Mouse (Mus musculus) mesoderm, embryonic 11.5 days (tissue): ENCODE measurements around the gene Olfr1446.

Experiments
- DNase-seq: peaks from one replicate; pipeline ENCODE4 v3.0.0-alpha.2; 2012; ENCODE audit warnings: low read depth, low spot score

Gene Olfr1446

DNA sequence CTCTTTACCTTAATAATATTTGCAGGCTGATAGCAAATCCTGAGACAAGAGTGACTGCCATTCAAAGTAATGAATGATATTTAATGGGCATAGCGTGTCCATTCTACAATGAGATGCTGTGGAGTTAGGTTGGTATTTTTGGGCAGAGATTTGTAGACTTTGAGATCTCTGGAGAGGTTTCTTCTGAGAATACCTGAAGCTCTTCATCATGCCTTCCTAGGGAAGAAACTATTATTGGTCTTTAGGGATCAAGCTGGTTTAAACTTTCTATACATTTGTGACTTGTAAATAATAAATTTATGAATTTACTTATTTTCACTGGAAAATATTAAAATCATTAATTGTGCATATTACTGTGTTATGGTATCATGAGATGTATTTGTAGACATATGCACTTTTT is at the start of gene Olfr1446:
TSS of gene Olfr1446 (minus strand) at position 101 of the 400 bp plus-strand sequence.
- no peak for DNase-seq

DNA sequence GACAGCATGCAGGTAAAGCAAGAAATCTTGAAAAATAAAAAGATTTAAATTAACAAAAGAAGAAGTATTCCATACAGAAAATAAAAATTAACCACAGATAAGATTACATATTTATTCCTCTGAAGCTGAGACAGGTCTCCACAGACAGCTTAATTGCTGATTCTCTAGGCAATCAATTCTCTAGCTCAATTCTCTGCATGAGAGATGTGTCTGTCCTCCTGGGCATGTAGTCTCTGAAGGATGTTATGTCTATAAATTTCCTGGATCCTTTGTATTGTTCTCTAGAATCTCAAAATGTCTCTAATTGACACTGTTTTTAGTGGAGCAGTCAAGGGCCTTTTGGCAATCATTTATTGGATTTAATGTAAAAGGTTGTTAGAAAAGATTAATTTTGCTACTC is 37.2 kb upstream of the Olfr1446 start, which contains the start of gene Olfr1449:
TSS of gene Olfr1449 (plus strand) at position 301 of the 400 bp plus-strand sequence.
- DNase-seq: no peak

DNA sequence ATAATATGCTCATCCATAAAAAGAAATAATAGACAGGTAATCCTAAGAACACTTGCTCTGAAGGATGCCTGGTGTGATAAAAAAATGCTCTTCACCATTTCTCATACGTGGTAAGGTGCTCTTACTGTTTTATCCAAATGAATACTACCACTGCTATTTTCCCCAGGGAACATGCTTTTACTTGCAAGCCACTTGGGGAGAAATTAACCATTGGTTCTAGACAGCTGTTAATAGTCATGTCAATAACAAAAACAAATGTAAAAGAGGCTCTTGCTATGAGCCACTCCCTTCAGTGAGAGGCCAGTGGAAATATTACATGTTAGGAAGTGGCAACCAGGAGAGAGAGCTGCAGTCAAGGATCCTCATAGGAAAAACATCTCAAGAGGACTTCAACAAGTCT is 31.0 kb upstream of the Olfr1446 start, which contains the start of gene Olfr1448:
TSS of gene Olfr1448 (minus strand) at position 101 of the 400 bp plus-strand sequence.
- no peak for DNase-seq

DNA sequence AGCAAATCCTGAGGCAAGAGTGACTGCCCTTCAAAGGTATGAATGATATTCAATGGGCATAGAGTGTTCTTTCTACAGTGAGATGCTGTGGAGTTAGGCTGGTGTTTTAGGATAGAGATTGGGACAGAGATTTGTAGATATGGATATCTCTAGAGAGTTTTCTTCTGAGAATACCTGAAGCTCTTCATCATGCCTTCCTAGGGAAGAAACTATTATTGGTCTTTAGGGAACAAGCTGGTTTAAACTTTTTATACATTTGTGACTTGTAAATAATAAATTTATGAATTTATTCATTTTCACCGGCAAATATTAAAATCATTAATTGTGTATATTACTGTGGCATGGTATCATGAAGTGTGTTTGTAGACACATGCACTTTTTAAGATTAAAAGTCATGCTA is 10.3 kb upstream of the Olfr1446 start, which contains the start of gene Olfr1447:
TSS of gene Olfr1447 (minus strand) at position 101 of the 400 bp plus-strand sequence.
- no peak for DNase-seq

DNA sequence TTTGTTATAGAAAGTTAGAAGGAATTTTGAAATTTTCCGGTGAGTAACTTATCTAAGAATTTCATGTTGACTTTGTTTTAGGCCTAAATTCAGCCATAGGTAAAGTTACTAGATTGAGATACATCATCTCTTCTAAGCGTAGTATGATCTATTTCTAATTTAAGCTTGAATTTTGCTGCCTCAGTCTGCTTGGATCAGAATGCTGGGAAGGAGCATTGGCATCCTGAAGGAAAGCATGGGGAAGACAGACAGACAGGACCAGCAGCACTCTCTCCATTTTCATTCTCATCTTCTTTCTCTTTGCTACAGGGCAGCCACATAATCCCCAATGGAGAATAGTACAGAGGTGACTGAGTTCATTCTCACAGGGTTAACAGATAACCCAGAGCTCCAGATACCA is 9.8 kb downstream of the Olfr1446 start, which contains the start of gene Olfr1445:
TSS of gene Olfr1445 (plus strand) at position 301 of the 400 bp plus-strand sequence.
- no peak for DNase-seq

DNA sequence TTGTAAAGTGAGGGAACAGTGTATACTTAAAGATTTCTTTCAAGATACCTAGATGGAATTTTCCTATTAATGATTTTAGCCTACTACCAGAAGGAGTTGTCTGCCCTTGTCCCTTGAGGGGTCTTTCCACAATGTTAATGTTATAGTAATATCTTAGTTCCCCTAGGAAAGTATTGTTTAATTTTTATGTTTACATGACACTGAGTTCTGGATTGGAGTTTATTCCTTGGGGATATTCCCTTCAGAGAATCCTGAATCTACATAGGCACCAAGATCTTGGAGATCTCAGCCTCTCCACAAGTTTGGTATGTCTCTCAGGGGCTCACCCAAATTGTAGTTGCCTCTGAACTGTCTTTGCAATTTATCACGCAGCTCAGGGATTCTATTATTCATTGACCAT is 36.3 kb downstream of the Olfr1446 start, which contains the start of gene Olfr1444:
TSS of gene Olfr1444 (plus strand) at position 301 of the 400 bp plus-strand sequence.
- no peak for DNase-seq

DNA sequence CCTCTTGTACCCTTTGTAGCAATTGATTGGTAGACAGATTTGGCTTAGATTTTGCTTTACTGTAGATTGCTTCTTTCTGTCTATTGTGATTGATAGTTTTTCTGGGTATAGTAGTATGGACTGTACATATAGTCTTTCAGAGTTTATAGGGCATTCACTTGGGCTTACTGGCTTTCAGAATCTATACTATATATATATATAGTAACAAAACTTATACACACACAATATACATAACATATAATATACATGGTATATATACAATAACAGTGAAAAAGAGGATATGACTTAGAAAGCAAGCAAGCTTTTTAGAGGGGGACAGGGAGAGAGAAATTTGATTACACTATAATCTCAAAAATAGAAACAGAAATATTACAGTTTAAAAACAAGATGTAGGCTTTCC is 46.9 kb downstream of the Olfr1446 start, which contains the start of gene Gm5244:
TSS of gene Gm5244 (plus strand) at position 301 of the 400 bp plus-strand sequence.
- DNase-seq: no peak

DNA sequence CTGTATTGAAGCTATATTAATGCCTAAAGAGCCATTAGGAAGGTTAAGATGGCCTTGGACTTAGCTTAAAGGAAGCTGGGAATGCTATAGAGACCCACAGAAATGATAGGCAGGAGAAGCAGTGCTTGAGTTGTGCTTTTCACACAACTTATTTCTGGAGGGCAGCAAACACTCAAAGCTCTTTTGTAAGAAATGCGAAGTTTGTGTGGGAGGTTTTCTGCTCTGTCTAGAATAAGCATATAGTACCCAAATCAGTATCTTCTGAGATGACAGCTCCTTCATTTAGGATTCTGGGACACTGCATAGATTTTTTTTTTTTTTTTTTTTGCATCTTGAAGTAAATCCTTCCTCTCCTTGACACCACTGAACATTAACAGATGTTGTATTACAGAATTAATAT is 54.8 kb downstream of the Olfr1446 start:
- DNase-seq: no peak
